Comparison of ENCODE assay signal across 23 mouse cellular contexts in genomic region chr11:6259413-6259812, GRCm38 (mm10). TPM values are rescaled to one million over a fixed set of nuclear protein-coding genes. Genes with fewer than 3 reads are reported as not detected.
DNase-seq lines count a peak whose midpoint lies in the region; ATAC-seq and TF ChIP-seq lines count a peak whose summit lies in the region.
"Had no signal": no experiment of that assay in that cellular context is flagged by ENCODE, and none has a peak within 500 bp of the region (broad histone marks: within the 10 kb centered on the region; RNA-seq: fewer than 3 reads in every experiment).

No protein-coding gene starts in this region.

- TF ChIP-seq EP300 in heart, adult 2 months (IDR thresholded peaks at IDR 0.05; ENCODE audit: insufficient read depth, low read depth, low read length): no peak
- no peak for TF ChIP-seq EP300 in MEL (IDR thresholded peaks at IDR 0.05; ENCODE audit: low read depth in 1 of 2, low read length in 2 of 2)
- no peak for TF ChIP-seq EP300 in stomach, postnatal 0 days (optimal IDR thresholded peaks at IDR 0.05)

- TF ChIP-seq CTCF in heart, adult 2 months (IDR thresholded peaks at IDR 0.05): no peak
- no peak for TF ChIP-seq CTCF in intestine, postnatal 0 days (IDR thresholded peaks at IDR 0.05; ENCODE audit: low read depth)
- TF ChIP-seq CTCF in MEL (IDR thresholded peaks at IDR 0.05 in 2 of 3, conservative IDR thresholded peaks at IDR 0.05 in 1 of 3; ENCODE audit: control insufficient read depth in 1 of 3, insufficient read depth in 1 of 3, low read depth in 2 of 3, low read length in 3 of 3, poor library complexity in 1 of 3, severe bottlenecking in 1 of 3): no peak
- no peak for TF ChIP-seq CTCF in stomach, postnatal 0 days (IDR thresholded peaks at IDR 0.05; ENCODE audit: low read depth)

- TF ChIP-seq RAD21 in MEL (IDR thresholded peaks at IDR 0.05; ENCODE audit: low read depth, low read length): no peak

- H3K4me3 ChIP-seq in heart, adult 2 months: no peak overlapping the region
- H3K4me3 ChIP-seq in intestine, postnatal 0 days (ENCODE audit: low read depth, low read length): no peak overlapping the region
- no peak overlapping the region for H3K4me3 ChIP-seq in intestine, embryonic 16.5 days (ENCODE audit: low read length)
- H3K4me3 ChIP-seq in MEL (ENCODE audit: control insufficient read depth in 1 of 2, insufficient read depth in 1 of 2, low read depth in 2 of 2, low read length in 2 of 2): no peak overlapping the region
- no peak overlapping the region for H3K4me3 ChIP-seq in myocyte
- H3K4me3 ChIP-seq in stomach, postnatal 0 days (ENCODE audit: low read depth, low read length): no peak overlapping the region

- WGBS in heart, adult 2 months: 92% methylated on average over 7 of the region's 7 CpGs
- WGBS in intestine, postnatal 0 days: 87% methylated on average over 7 of the region's 7 CpGs
- WGBS in intestine, embryonic 16.5 days: 93% methylated on average over 7 of the region's 7 CpGs
- 93% methylated on average over 7 of the region's 7 CpGs for WGBS in stomach, postnatal 0 days

- no peak overlapping the region for H3K27ac ChIP-seq in heart, adult 2 months
- H3K27ac ChIP-seq in intestine, postnatal 0 days (ENCODE audit: low read depth, low read length): peak overlapping the region; percentile 28; the same call in 1 of the 2 replicates
- no peak overlapping the region for H3K27ac ChIP-seq in intestine, embryonic 16.5 days (ENCODE audit: low read length)
- H3K27ac ChIP-seq in MEL (ENCODE audit: control insufficient read depth, low read depth, low read length): no peak overlapping the region
- H3K27ac ChIP-seq in stomach, postnatal 0 days (replicated peaks): no peak overlapping the region

- DNase-seq in heart, adult 11 months: peak; percentile 69
- DNase-seq in heart, adult 2 months: no peak
- no peak for DNase-seq in MEL (ENCODE audit: low read depth, low spot score)
- DNase-seq in stomach, postnatal 0 days (ENCODE audit: low spot score): no peak
- DNase-seq in urinary bladder, postnatal 4 days (ENCODE audit: low spot score in 2 of 2): no peak
- DNase-seq: adrenal gland, adult 2 months; adrenal gland, adult 8-10 months; adrenal gland, postnatal 10 days; adrenal gland, postnatal 14 days; adrenal gland, postnatal 25 days; adrenal gland, postnatal 36 days; B cell, adult 2 months; cerebellum, adult 11 months; cerebellum, adult 11-12 months; cerebellum, adult 18-20 months had no signal

- no peaks in the 10 kb centered on the region for H3K9me3 ChIP-seq in intestine, postnatal 0 days (ENCODE audit: control insufficient read depth)
- H3K9me3 ChIP-seq in intestine, embryonic 16.5 days (ENCODE audit: control insufficient read depth, low read length): no peaks in the 10 kb centered on the region
- H3K9me3 ChIP-seq in MEL (replicated peaks; ENCODE audit: insufficient read depth, low read length): no peaks in the 10 kb centered on the region
- H3K9me3 ChIP-seq in stomach, postnatal 0 days (ENCODE audit: control insufficient read depth, low read length): no peaks in the 10 kb centered on the region
- H3K9me3 ChIP-seq: G1E had no signal

- no peaks in the 10 kb centered on the region for H3K79me2 ChIP-seq in heart, adult 2 months (replicated peaks; ENCODE audit: control insufficient read depth, insufficient read depth, low read length)
- H3K79me2 ChIP-seq in MEL (ENCODE audit: control insufficient read depth, insufficient read depth, low read length, poor library complexity) (no peaks in the 10 kb centered on the region; the same call in 1 of the 2 replicates), myocyte (ENCODE audit: control insufficient read depth, insufficient read depth) (no peaks in the 10 kb centered on the region)

- no peaks in the 10 kb centered on the region for H3K4me1 ChIP-seq in heart, adult 2 months (ENCODE audit: control insufficient read depth, insufficient read depth, low read length)
- no peaks in the 10 kb centered on the region for H3K4me1 ChIP-seq in intestine, postnatal 0 days (replicated peaks; ENCODE audit: control insufficient read depth, insufficient read depth, low read length)
- peaks cover 5% of the 10 kb centered on the region; the same call in 1 of the 2 replicates for H3K4me1 ChIP-seq in intestine, embryonic 16.5 days (ENCODE audit: control insufficient read depth, insufficient read depth, low read length)
- H3K4me1 ChIP-seq in MEL (ENCODE audit: control insufficient read depth in 1 of 2, insufficient read depth in 2 of 2, low read length in 2 of 2): peaks cover 0 to 6% of the 10 kb centered on the region in 2 experiments; a peak in 1 of 4 replicates
- no peaks in the 10 kb centered on the region for H3K4me1 ChIP-seq in stomach, postnatal 0 days (replicated peaks; ENCODE audit: control insufficient read depth, insufficient read depth)

- H3K9ac ChIP-seq in heart, adult 2 months (ENCODE audit: low read depth, low read length): no peak overlapping the region
- no peak overlapping the region for H3K9ac ChIP-seq in intestine, postnatal 0 days (ENCODE audit: low read depth, low read length)
- H3K9ac ChIP-seq in intestine, embryonic 16.5 days (ENCODE audit: low read depth, low read length): no peak overlapping the region
- H3K9ac ChIP-seq in MEL (ENCODE audit: control insufficient read depth, low read depth, low read length, poor library complexity, severe bottlenecking): no peak overlapping the region
- no peak overlapping the region for H3K9ac ChIP-seq in stomach, postnatal 0 days (ENCODE audit: low read length)

- no peak for ATAC-seq in intestine, postnatal 0 days
- no peak for ATAC-seq in intestine, embryonic 16.5 days
- no peak for ATAC-seq in stomach, postnatal 0 days (ENCODE audit: low FRiP score, low TSS enrichment)
- ATAC-seq: activated CD4-positive, CD25-positive, alpha-beta regulatory T cell, adult 4 months; CD4-positive, CD25-positive, alpha-beta regulatory T cell, adult 4 months; Patski had no signal

- no peaks in the 10 kb centered on the region for H3K36me3 ChIP-seq in heart, adult 2 months (ENCODE audit: control insufficient read depth, insufficient read depth, low read length)
- H3K36me3 ChIP-seq in intestine, postnatal 0 days (ENCODE audit: control insufficient read depth, insufficient read depth): peaks cover 64% of the 10 kb centered on the region
- peaks cover 33% of the 10 kb centered on the region for H3K36me3 ChIP-seq in intestine, embryonic 16.5 days (ENCODE audit: control insufficient read depth, insufficient read depth, low read length)
- H3K36me3 ChIP-seq in MEL (ENCODE audit: control insufficient read depth in 1 of 2, insufficient read depth in 2 of 2, low read length in 2 of 2) (peaks cover 0 to 14% of the 10 kb centered on the region in 2 experiments; a peak in 2 of 4 replicates), myocyte (ENCODE audit: control insufficient read depth, insufficient read depth) (peaks cover 55% of the 10 kb centered on the region)
- H3K36me3 ChIP-seq in stomach, postnatal 0 days (ENCODE audit: control insufficient read depth, insufficient read depth, low read length): peaks cover 38% of the 10 kb centered on the region

- H3ac ChIP-seq in myocyte (ENCODE audit: control insufficient read depth, insufficient read length): no peak overlapping the region

- intact Hi-C loops in heart, adult 2 months (cut with DNase I): no loop called here

- TF ChIP-seq POLR2A in heart, adult 2 months (IDR thresholded peaks at IDR 0.05; ENCODE audit: insufficient read depth, low read depth, low read length): no peak
- TF ChIP-seq POLR2A in MEL (IDR thresholded peaks at IDR 0.05; ENCODE audit: control insufficient read depth in 1 of 2, insufficient read depth in 1 of 2, low read depth in 1 of 2, low read length in 2 of 2, poor library complexity in 1 of 2) (no peak), myocyte (IDR thresholded peaks at IDR 0.05; ENCODE audit: insufficient read length, low read depth) (no peak)

- H3K4me2 ChIP-seq in intestine, postnatal 0 days (replicated peaks; ENCODE audit: low read depth): no peak overlapping the region
- H3K4me2 ChIP-seq in intestine, embryonic 16.5 days (ENCODE audit: low read depth, low read length): no peak overlapping the region
- H3K4me2 ChIP-seq in myocyte (ENCODE audit: low read depth): no peak overlapping the region
- H3K4me2 ChIP-seq in stomach, postnatal 0 days (replicated peaks; ENCODE audit: low read depth): no peak overlapping the region

- H3K27me3 ChIP-seq in heart, adult 2 months (ENCODE audit: control insufficient read depth, insufficient read depth, low read length): no peaks in the 10 kb centered on the region
- no peaks in the 10 kb centered on the region for H3K27me3 ChIP-seq in intestine, postnatal 0 days (replicated peaks; ENCODE audit: control insufficient read depth, insufficient read depth, low read length)
- H3K27me3 ChIP-seq in intestine, embryonic 16.5 days (replicated peaks; ENCODE audit: control insufficient read depth, insufficient read depth, low read length): no peaks in the 10 kb centered on the region
- no peaks in the 10 kb centered on the region for H3K27me3 ChIP-seq in MEL (ENCODE audit: control insufficient read depth in 1 of 2, insufficient read depth in 2 of 2, low read length in 2 of 2)
- no peaks in the 10 kb centered on the region for H3K27me3 ChIP-seq in myocyte (ENCODE audit: control insufficient read depth, insufficient read depth, insufficient read length)
- no peaks in the 10 kb centered on the region for H3K27me3 ChIP-seq in stomach, postnatal 0 days (ENCODE audit: control insufficient read depth, insufficient read depth, low read length)
- H3K27me3 ChIP-seq: CH12.LX, Patski had no signal

RNA-seq across cellular contexts. Expression of gene Ddx56, which starts 8.2 kb away (rescaled TPM):
- total RNA-seq in heart, adult 2 months (2021): 10 to 100 TPM; 19.7 to 22.0 TPM
- 21.1 and 25.2 TPM in 2 replicates for polyA plus RNA-seq in heart, adult 2 months (2012; rRNA removed)
- 36.3 and 39.7 TPM in 2 replicates for polyA plus RNA-seq in intestine, postnatal 0 days (2015; fragmentation: Nextera tagmentation; extraction: Ambion mirVana)
- 100 and 110 TPM in 2 replicates for polyA plus RNA-seq in intestine, embryonic 16.5 days (2015; fragmentation: Nextera tagmentation; extraction: Ambion mirVana)
- 178 and 201 TPM in 2 replicates for total RNA-seq in MEL (2012; rRNA removed)
- 100 to 1,000 TPM in 1 of 2 experiments, not detected in 1; 138 TPM for polyA plus RNA-seq in MEL (2012; ENCODE audit: insufficient read depth in 1 of 2, insufficient read length in 2 of 2, low read depth in 1 of 2, low replicate concordance in 2 of 2, missing spikeins in 1 of 2)
- polyA plus RNA-seq in myocyte (2012; fragmentation: generic; extraction: Trizol): 55.7 TPM
- polyA plus RNA-seq in stomach, postnatal 0 days (2015; fragmentation: Nextera tagmentation; extraction: Ambion mirVana): 50.3 and 54.7 TPM in 2 replicates

RNA-seq across cellular contexts. Expression of gene Tmed4, which starts 15.3 kb away (rescaled TPM):
- 10 to 100 TPM; 85.5 to 96.6 TPM for total RNA-seq in heart, adult 2 months (2021)
- 138 and 175 TPM in 2 replicates for polyA plus RNA-seq in heart, adult 2 months (2012; rRNA removed)
- polyA plus RNA-seq in intestine, postnatal 0 days (2015; fragmentation: Nextera tagmentation; extraction: Ambion mirVana): 198 and 203 TPM in 2 replicates
- 165 and 177 TPM in 2 replicates for polyA plus RNA-seq in intestine, embryonic 16.5 days (2015; fragmentation: Nextera tagmentation; extraction: Ambion mirVana)
- 47.8 and 60.9 TPM in 2 replicates for total RNA-seq in MEL (2012; rRNA removed)
- 10 to 100 TPM in 1 of 2 experiments, not detected in 1; 66.5 TPM for polyA plus RNA-seq in MEL (2012; ENCODE audit: insufficient read depth in 1 of 2, insufficient read length in 2 of 2, low read depth in 1 of 2, low replicate concordance in 2 of 2, missing spikeins in 1 of 2)
- polyA plus RNA-seq in myocyte (2012; fragmentation: generic; extraction: Trizol): 66.9 TPM
- 99.1 and 99.8 TPM in 2 replicates for polyA plus RNA-seq in stomach, postnatal 0 days (2015; fragmentation: Nextera tagmentation; extraction: Ambion mirVana)

RNA-seq across cellular contexts. Expression of gene Npc1l1, which starts 29.5 kb away (rescaled TPM):
- under 1 TPM in 1 of 2 experiments, not detected in 1; 0.08 TPM for total RNA-seq in heart, adult 2 months (2021)
- 0.25 and 0.38 TPM in 2 replicates for polyA plus RNA-seq in heart, adult 2 months (2012; rRNA removed)
- polyA plus RNA-seq in intestine, postnatal 0 days (2015; fragmentation: Nextera tagmentation; extraction: Ambion mirVana): 70.7 and 75.4 TPM in 2 replicates
- polyA plus RNA-seq in intestine, embryonic 16.5 days (2015; fragmentation: Nextera tagmentation; extraction: Ambion mirVana): 26.5 and 43.4 TPM in 2 replicates
- not detected in 2 replicates for total RNA-seq in MEL (2012; rRNA removed)
- under 1 TPM in 1 of 2 experiments, not detected in 1; 0.10 TPM for polyA plus RNA-seq in MEL (2012; ENCODE audit: insufficient read depth in 1 of 2, insufficient read length in 2 of 2, low read depth in 1 of 2, low replicate concordance in 2 of 2, missing spikeins in 1 of 2)
- 0.07 TPM for polyA plus RNA-seq in myocyte (2012; fragmentation: generic; extraction: Trizol)
- 1.5 TPM in 2 replicates for polyA plus RNA-seq in stomach, postnatal 0 days (2015; fragmentation: Nextera tagmentation; extraction: Ambion mirVana)
- total RNA-seq: adrenal gland, adult 2 months; adrenal gland, postnatal 10 days; adrenal gland, postnatal 14 days; adrenal gland, postnatal 25 days had no signal
- polyA plus RNA-seq: activated CD4-positive, CD25-positive, alpha-beta regulatory T cell, adult 4 months; G1E had no signal

RNA-seq across cellular contexts. Expression of gene Ogdh, which starts 32.0 kb away (rescaled TPM):
- total RNA-seq in heart, adult 2 months (2021): 1,000 to 10,000 TPM; 1,611 to 1,957 TPM
- 1,204 and 1,461 TPM in 2 replicates for polyA plus RNA-seq in heart, adult 2 months (2012; rRNA removed)
- 141 and 148 TPM in 2 replicates for polyA plus RNA-seq in intestine, postnatal 0 days (2015; fragmentation: Nextera tagmentation; extraction: Ambion mirVana)
- polyA plus RNA-seq in intestine, embryonic 16.5 days (2015; fragmentation: Nextera tagmentation; extraction: Ambion mirVana): 171 and 189 TPM in 2 replicates
- total RNA-seq in MEL (2012; rRNA removed): 91.8 and 93.7 TPM in 2 replicates
- 100 to 1,000 TPM in 1 of 2 experiments, 10 to 100 TPM in 1; 94.9 to 118 TPM for polyA plus RNA-seq in MEL (2012; ENCODE audit: insufficient read depth in 1 of 2, insufficient read length in 2 of 2, low read depth in 1 of 2, low replicate concordance in 2 of 2, missing spikeins in 1 of 2)
- 127 TPM for polyA plus RNA-seq in myocyte (2012; fragmentation: generic; extraction: Trizol)
- polyA plus RNA-seq in stomach, postnatal 0 days (2015; fragmentation: Nextera tagmentation; extraction: Ambion mirVana): 82.3 and 99.8 TPM in 2 replicates

RNA-seq across cellular contexts. Expression of gene Nudcd3, which starts 59.2 kb away (rescaled TPM):
- 10 to 100 TPM; 59.3 to 65.4 TPM for total RNA-seq in heart, adult 2 months (2021)
- 50.4 and 80.7 TPM in 2 replicates for polyA plus RNA-seq in heart, adult 2 months (2012; rRNA removed)
- polyA plus RNA-seq in intestine, postnatal 0 days (2015; fragmentation: Nextera tagmentation; extraction: Ambion mirVana): 17.2 and 20.0 TPM in 2 replicates
- 28.4 and 33.3 TPM in 2 replicates for polyA plus RNA-seq in intestine, embryonic 16.5 days (2015; fragmentation: Nextera tagmentation; extraction: Ambion mirVana)
- 29.8 and 33.3 TPM in 2 replicates for total RNA-seq in MEL (2012; rRNA removed)
- 10 to 100 TPM in 1 of 2 experiments, not detected in 1; 50.5 TPM for polyA plus RNA-seq in MEL (2012; ENCODE audit: insufficient read depth in 1 of 2, insufficient read length in 2 of 2, low read depth in 1 of 2, low replicate concordance in 2 of 2, missing spikeins in 1 of 2)
- 67.1 TPM for polyA plus RNA-seq in myocyte (2012; fragmentation: generic; extraction: Trizol)
- 22.1 and 23.3 TPM in 2 replicates for polyA plus RNA-seq in stomach, postnatal 0 days (2015; fragmentation: Nextera tagmentation; extraction: Ambion mirVana)

Comparison
In these comparisons a context has a peak if more than half of its experiments do, and no peak if none do; other contexts are left out.
1. RNA of gene Npc1l1, which starts 29.5 kb away (polyA plus RNA-seq): 70.7 to 75.4 TPM in intestine, postnatal 0 days and 26.5 to 43.4 TPM in intestine, embryonic 16.5 days; 1.5 TPM in stomach, postnatal 0 days, 0.25 to 0.38 TPM in heart, adult 2 months, 0.10 TPM in MEL and 0.07 TPM in myocyte (single experiment); every median in the first group is over 10 times any median in the second.